Mouse (Mus musculus): Measurements from ENCODE around the gene Itga7. TPM values are rescaled to one million over a fixed set of nuclear protein-coding genes. Genes with fewer than 3 reads are reported as not detected.
A peak's percentile ranks its signal among the peaks of the same experiment; 100 is the strongest.

Gene Itga7
- total RNA-seq (2021) = 10 to 100 TPM; 22.2 to 27.4 TPM
- long read RNA-seq, full-length matches to known transcripts = 4 of 9 reads
- long read RNA-seq, partial matches to known transcripts = 3 of 9 reads
- long read RNA-seq, other reads (novel, unspliced or antisense) = 2 of 9 reads

- peak in 1 of 2 experiments; percentile 49 for DNase-seq (ENCODE audit: low spot score in 2 of 2)
Measured at GRCm38 (mm10) chr10:128933574-128933973, at the start of gene Itga7. TSS of gene Itga7 (plus strand) at chr10:128933818.

- no peak for DNase-seq (ENCODE audit: low spot score in 2 of 2)
Measured at GRCm38 (mm10) chr10:128888941-128889827, 44.4 kb upstream of the Itga7 start.

- DNase-seq (ENCODE audit: low spot score in 2 of 2) = no peak
Measured at GRCm38 (mm10) chr10:128889846-128890245, 43.8 kb upstream of the Itga7 start.

- DNase-seq (ENCODE audit: low spot score in 2 of 2) = no peak
Measured at GRCm38 (mm10) chr10:128890383-128891295, 43.0 kb upstream of the Itga7 start.

GRCm38 (mm10) chr10:128891296-128892094 lies 42.1 kb upstream of the Itga7 start, which contains the start of gene Gdf11:
TSS of gene Gdf11 (minus strand) at chr10:128891718.
- peak; percentile 68 to 76 for DNase-seq (ENCODE audit: low spot score in 2 of 2)

GRCm38 (mm10) chr10:128892246-128892645 lies 41.4 kb upstream of the Itga7 start:
- no peak for DNase-seq (ENCODE audit: low spot score in 2 of 2)

GRCm38 (mm10) chr10:128895437-128895836 lies 38.2 kb upstream of the Itga7 start:
- peak; percentile 83 to 85 for DNase-seq (ENCODE audit: low spot score in 2 of 2)

- peak; percentile 73 to 79 for DNase-seq (ENCODE audit: low spot score in 2 of 2)
Measured at GRCm38 (mm10) chr10:128895952-128896693, 37.5 kb upstream of the Itga7 start.

GRCm38 (mm10) chr10:128896807-128897206 lies 36.8 kb upstream of the Itga7 start:
- DNase-seq (ENCODE audit: low spot score in 2 of 2) = no peak

GRCm38 (mm10) chr10:128897501-128897900 lies 36.1 kb upstream of the Itga7 start:
- DNase-seq (ENCODE audit: low spot score in 2 of 2) = no peak

GRCm38 (mm10) chr10:128899759-128900490 lies 33.7 kb upstream of the Itga7 start:
- DNase-seq (ENCODE audit: low spot score in 2 of 2) = no peak

- no peak for DNase-seq (ENCODE audit: low spot score in 2 of 2)
Measured at GRCm38 (mm10) chr10:128900698-128901097, 32.9 kb upstream of the Itga7 start, which contains the start of gene Cd63. TSS of gene Cd63 (plus strand) at chr10:128900989.

GRCm38 (mm10) chr10:128901409-128901808 lies 32.2 kb upstream of the Itga7 start:
- no peak for DNase-seq (ENCODE audit: low spot score in 2 of 2)

- DNase-seq (ENCODE audit: low spot score in 2 of 2) = no peak
Measured at GRCm38 (mm10) chr10:128902409-128902988, 31.1 kb upstream of the Itga7 start.

- DNase-seq (ENCODE audit: low spot score in 2 of 2) = no peak
Measured at GRCm38 (mm10) chr10:128904812-128905211, 28.8 kb upstream of the Itga7 start.

GRCm38 (mm10) chr10:128908778-128909448 lies 24.7 kb upstream of the Itga7 start:
- DNase-seq (ENCODE audit: low spot score in 2 of 2) = no peak

- DNase-seq (ENCODE audit: low spot score in 2 of 2) = peak; percentile 68 to 81
Measured at GRCm38 (mm10) chr10:128909567-128910028, 24.0 kb upstream of the Itga7 start.
